Mouse (Mus musculus): Measurements from ENCODE around the gene Tmem98. TPM values are rescaled to one million over a fixed set of nuclear protein-coding genes. Genes with fewer than 3 reads are reported as not detected.

The Tmem98 gene
- polyA plus RNA-seq, 2 experiments from 2014 or later: not detected

GRCm38 (mm10) chr11:80791677-80792432 is 18.1 kb upstream of the Tmem98 start:
- no peak for ATAC-seq

GRCm38 (mm10) chr11:80793386-80793785 is 16.6 kb upstream of the Tmem98 start:
- ATAC-seq: no peak

GRCm38 (mm10) chr11:80794290-80794689 is 15.7 kb upstream of the Tmem98 start:
- ATAC-seq: no peak

- ATAC-seq: no peak
These were observed 14.5 kb upstream of the Tmem98 start for GRCm38 (mm10) chr11:80795431-80795830.

GRCm38 (mm10) chr11:80799979-80800378 is 10.0 kb upstream of the Tmem98 start:
- ATAC-seq: no peak

GRCm38 (mm10) chr11:80802706-80803105 is 7.3 kb upstream of the Tmem98 start:
- ATAC-seq: no peak

- ATAC-seq: no peak
These were observed 1.4 kb upstream of the Tmem98 start for GRCm38 (mm10) chr11:80808551-80809070.

GRCm38 (mm10) chr11:80809666-80809992 is 346 bp upstream of the Tmem98 start:
- ATAC-seq: no peak

- no peak for ATAC-seq
These were observed 1.2 kb downstream of the Tmem98 start for GRCm38 (mm10) chr11:80811156-80811555.

GRCm38 (mm10) chr11:80815354-80815753 is 5.4 kb downstream of the Tmem98 start:
- no peak for ATAC-seq

- no peak for ATAC-seq
These were observed 8.2 kb downstream of the Tmem98 start for GRCm38 (mm10) chr11:80818060-80818697.

GRCm38 (mm10) chr11:80820085-80820484 is 10.1 kb downstream of the Tmem98 start:
- ATAC-seq: no peak

GRCm38 (mm10) chr11:80821296-80821695 is 11.3 kb downstream of the Tmem98 start:
- no peak for ATAC-seq

- ATAC-seq: no peak
These were observed 11.8 kb downstream of the Tmem98 start for GRCm38 (mm10) chr11:80821794-80822193.

GRCm38 (mm10) chr11:80835395-80835794 is 25.4 kb downstream of the Tmem98 start:
- ATAC-seq: no peak

- no peak for ATAC-seq
These were observed 25.9 kb downstream of the Tmem98 start for GRCm38 (mm10) chr11:80835841-80836240.

- ATAC-seq: no peak
These were observed 28.7 kb downstream of the Tmem98 start for GRCm38 (mm10) chr11:80838724-80839123.

- no peak for ATAC-seq
These were observed 33.5 kb downstream of the Tmem98 start for GRCm38 (mm10) chr11:80843435-80843834.

- ATAC-seq: no peak
These were observed 35.5 kb downstream of the Tmem98 start for GRCm38 (mm10) chr11:80845486-80845885.

- no peak for ATAC-seq
These were observed 36.1 kb downstream of the Tmem98 start for GRCm38 (mm10) chr11:80846115-80846514.

- no peak for ATAC-seq
These were observed 38.2 kb downstream of the Tmem98 start for GRCm38 (mm10) chr11:80848131-80848530.

- ATAC-seq: no peak
These were observed 41.9 kb downstream of the Tmem98 start for GRCm38 (mm10) chr11:80851859-80852258.

GRCm38 (mm10) chr11:80853014-80853413 is 43.0 kb downstream of the Tmem98 start:
- no peak for ATAC-seq

- ATAC-seq: no peak
These were observed 44.5 kb downstream of the Tmem98 start for GRCm38 (mm10) chr11:80854430-80854829.
